Mouse (Mus musculus) ES-Bruce4 (cell line): ENCODE data around the gene Nudt2. TPM values are rescaled to one million over a fixed set of nuclear protein-coding genes. Genes with fewer than 3 reads are reported as not detected.

Experiments used
- H3K27ac ChIP-seq: 2 replicates; pipeline ENCODE4 v1.5.1; 2012; ENCODE audit warnings: low read length, inconsistent platforms; ENCODE audit not compliant: insufficient read depth
- H3K27me3 ChIP-seq: 2 replicates; pipeline ENCODE4 v1.6.1; 2012; ENCODE audit warnings: mild to moderate bottlenecking, low read length, inconsistent platforms; ENCODE audit not compliant: control insufficient read depth, poor library complexity, insufficient read depth, severe bottlenecking
- H3K36me3 ChIP-seq: 2 replicates; pipeline ENCODE4 v1.6.1; 2012; ENCODE audit warnings: inconsistent platforms, mild to moderate bottlenecking, low read length, moderate library complexity; ENCODE audit not compliant: control insufficient read depth, poor library complexity, insufficient read depth, severe bottlenecking
- H3K4me1 ChIP-seq: one replicate; pipeline ENCODE4 v1.8.1; 2011; ENCODE audit warnings: low read length; ENCODE audit not compliant: control insufficient read depth, insufficient read depth
- H3K4me3 ChIP-seq: 2 replicates; pipeline ENCODE4 v1.5.1; 2011; ENCODE audit warnings: low read depth, mild to moderate bottlenecking, low read length
- H3K9ac ChIP-seq: 2 replicates; pipeline ENCODE4 v1.6.1; 2012; ENCODE audit warnings: low read depth, mild to moderate bottlenecking, inconsistent platforms; ENCODE audit not compliant: poor library complexity, severe bottlenecking
- H3K9me3 ChIP-seq: replicated peaks from 2 replicates; pipeline ENCODE4 v1.6.1; 2012; ENCODE audit warnings: mild to moderate bottlenecking, low read length, inconsistent platforms; ENCODE audit not compliant: control insufficient read depth, poor library complexity, insufficient read depth, severe bottlenecking
- CTCF ChIP-seq: IDR thresholded peaks from one replicate; pipeline ENCODE4 v1.8.1; 2011; ENCODE audit warnings: low read depth, low read length
- EP300 ChIP-seq: IDR thresholded peaks from 2 replicates; pipeline ENCODE4 v1.6.1; 2011; ENCODE audit warnings: low read depth, low read length; ENCODE audit not compliant: insufficient read depth
- POLR2A ChIP-seq: IDR thresholded peaks from one replicate; pipeline ENCODE4 v1.8.1; 2011; ENCODE audit warnings: low read length; ENCODE audit not compliant: insufficient read depth
- polyA plus RNA-seq: library from polyadenylated mRNA; stranded (reverse); fragments of >200 nt; gene quantifications from 2 replicates; pipeline ENCODE4 v1.2.4, GENCODE M21; 2011; ENCODE audit warnings: low read depth; ENCODE audit not compliant: missing spikeins, insufficient read depth, insufficient read length

Nudt2 gene
- polyA plus RNA-seq, 1 experiment, result 37.4 TPM

DNA sequence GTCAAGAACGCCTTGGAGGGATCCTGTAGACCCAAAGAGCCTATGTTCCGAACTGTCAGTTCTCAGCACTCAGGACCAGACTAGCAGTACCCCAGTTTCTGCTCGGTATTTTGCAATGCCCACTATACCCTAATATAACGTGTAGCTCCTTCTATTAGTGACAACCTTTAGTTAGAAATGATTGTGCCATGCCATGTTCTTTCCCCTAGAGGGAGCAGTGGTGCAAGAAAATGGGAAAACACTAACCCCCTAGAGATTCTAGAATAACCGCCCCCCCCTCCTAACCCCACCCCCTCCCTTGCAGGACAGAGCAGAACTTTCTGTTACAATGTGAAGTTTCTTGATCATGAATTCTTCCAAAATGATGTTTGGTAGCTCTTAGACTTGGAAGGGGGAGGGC is 39.4 kb downstream of the Nudt2 start:
- no peak for TF ChIP-seq CTCF
- TF ChIP-seq POLR2A, result no peak
- no peak for TF ChIP-seq EP300
- H3K4me1 ChIP-seq, result no peaks in the 10 kb centered on the region
- H3K27me3 ChIP-seq, result no peaks in the 10 kb centered on the region; the same call in 1 of the 2 replicates
- no peak overlapping the region for H3K9ac ChIP-seq
- H3K27ac ChIP-seq, result no peak overlapping the region
- no peak overlapping the region for H3K4me3 ChIP-seq
- no peaks in the 10 kb centered on the region for H3K9me3 ChIP-seq
- no peaks in the 10 kb centered on the region for H3K36me3 ChIP-seq

GRCm38 (mm10) chr4:41505131-41505551 is 40.2 kb downstream of the Nudt2 start:
- Histone ChIP-seq H3K27me3 (no peaks in the 10 kb centered on the region; the same call in none of the 2 replicates), H3K36me3 (no peaks in the 10 kb centered on the region), H3K27ac (no peak overlapping the region), H3K9me3 (no peaks in the 10 kb centered on the region), H3K4me3 (no peak overlapping the region), H3K9ac (no peak overlapping the region), H3K4me1 (no peaks in the 10 kb centered on the region)
- TF ChIP-seq POLR2A (no peak), CTCF (peak; percentile 48), EP300 (no peak)

DNA sequence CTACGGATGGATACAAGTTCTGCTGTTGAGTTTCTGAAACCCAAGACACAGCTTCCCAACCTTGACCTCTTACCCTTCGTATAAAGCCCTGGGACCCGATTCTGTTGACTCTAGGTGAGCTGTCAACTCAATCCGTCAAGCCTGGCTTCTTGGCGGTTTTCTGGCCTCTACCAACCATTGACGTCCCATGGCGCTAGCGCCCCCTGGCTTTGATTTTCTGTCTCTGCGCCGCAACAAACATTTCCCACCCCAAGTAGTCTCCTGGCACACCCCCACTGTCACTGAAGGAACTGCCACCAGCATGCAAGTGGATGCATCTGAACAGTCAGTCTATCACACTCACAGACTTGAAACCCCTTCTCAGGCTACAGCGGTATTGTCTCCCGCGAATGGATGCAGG is 41.2 kb downstream of the Nudt2 start:
- TF ChIP-seq EP300, result no peak
- peak; percentile 63 for TF ChIP-seq CTCF
- Histone ChIP-seq H3K27me3 (no peaks in the 10 kb centered on the region; the same call in none of the 2 replicates), H3K4me1 (no peaks in the 10 kb centered on the region), H3K27ac (no peak overlapping the region), H3K9me3 (no peaks in the 10 kb centered on the region), H3K36me3 (no peaks in the 10 kb centered on the region), H3K4me3 (peak overlapping the region; percentile 58), H3K9ac (no peak overlapping the region)

DNA sequence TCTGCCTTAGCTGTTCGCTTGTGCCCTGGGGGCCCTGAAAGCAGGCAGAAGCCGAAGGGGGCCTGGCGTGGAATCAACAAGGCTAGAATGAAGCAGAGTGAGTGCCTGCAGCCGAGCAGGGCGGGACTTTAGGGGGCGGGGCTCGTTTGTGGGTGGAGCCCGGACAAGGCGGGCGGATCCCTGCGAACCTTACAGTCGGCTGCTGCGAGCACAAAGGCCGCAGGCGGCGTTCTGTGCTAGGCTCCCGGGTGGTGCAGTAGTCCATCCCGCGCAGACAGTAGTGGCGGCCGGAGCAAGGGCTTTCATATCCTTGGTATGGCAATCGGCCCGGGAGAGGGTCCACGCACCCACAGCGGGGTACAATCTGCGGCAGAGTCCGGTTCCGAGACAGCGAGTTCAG is 42.0 kb downstream of the Nudt2 start:
- Histone ChIP-seq H3K27me3 (no peaks in the 10 kb centered on the region; the same call in none of the 2 replicates), H3K4me3 (peak overlapping the region; percentile 58), H3K9ac (0 out of 2 replicates have a peak overlapping the region, but pooled peaks have one; percentile 4), H3K4me1 (no peaks in the 10 kb centered on the region), H3K36me3 (no peaks in the 10 kb centered on the region), H3K27ac (no peak overlapping the region), H3K9me3 (no peaks in the 10 kb centered on the region)
- no peak for TF ChIP-seq POLR2A
- TF ChIP-seq EP300, result no peak
- no peak for TF ChIP-seq CTCF

DNA sequence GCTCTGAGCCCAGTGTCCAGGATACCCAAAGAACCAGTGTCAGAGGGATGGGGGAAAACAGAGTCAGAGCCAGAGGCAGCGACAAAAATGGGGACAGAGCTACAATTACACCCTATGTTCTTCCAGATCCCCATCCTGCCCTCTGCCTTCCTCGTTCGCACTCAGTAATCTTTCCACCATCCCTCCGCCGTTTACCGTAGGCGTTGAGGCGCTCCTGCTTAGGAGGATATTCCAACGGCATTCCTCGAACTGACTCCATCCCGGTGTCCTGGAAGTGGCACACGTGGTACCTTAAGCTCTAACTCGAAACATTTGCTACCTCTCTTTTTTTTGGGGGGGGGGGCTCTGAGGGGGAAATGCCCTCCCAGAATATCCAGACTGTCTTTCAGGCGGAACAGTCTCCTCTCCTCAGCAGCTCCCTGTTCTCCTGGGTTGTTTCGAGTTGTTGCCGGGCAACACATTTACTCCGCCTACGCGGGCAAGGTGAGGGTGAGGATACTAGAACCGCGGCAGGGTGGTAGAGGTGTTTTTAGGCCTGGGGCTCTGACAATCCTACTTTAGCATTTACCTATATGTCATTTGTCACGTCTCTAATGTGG is 42.5 kb downstream of the Nudt2 start:
- Histone ChIP-seq H3K4me1 (no peaks in the 10 kb centered on the region), H3K4me3 (peak overlapping the region; percentile 52), H3K36me3 (no peaks in the 10 kb centered on the region), H3K27ac (no peak overlapping the region), H3K9ac (0 out of 2 replicates have a peak overlapping the region, but pooled peaks have one; percentile 4), H3K9me3 (no peaks in the 10 kb centered on the region), H3K27me3 (no peaks in the 10 kb centered on the region; the same call in none of the 2 replicates)
- TF ChIP-seq CTCF (no peak), EP300 (no peak), POLR2A (no peak)

DNA sequence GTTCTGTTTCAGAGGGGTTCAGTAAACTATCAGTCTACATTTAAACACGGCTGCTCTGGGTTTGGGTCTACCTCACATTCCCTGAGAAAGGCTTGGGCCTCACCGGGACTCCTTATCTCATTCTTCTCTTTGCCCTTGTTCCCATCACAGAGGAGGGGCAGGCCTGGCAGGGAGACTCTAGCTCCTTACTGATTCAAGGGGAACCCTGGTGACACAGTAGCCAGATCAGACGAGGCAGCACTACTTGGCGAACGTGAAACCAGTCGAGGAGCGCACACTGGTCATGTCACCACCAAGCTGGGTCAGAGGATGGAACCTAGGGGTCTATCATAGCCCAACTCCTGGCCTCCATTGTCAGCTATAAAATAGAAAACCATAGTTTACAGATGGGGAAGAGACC is 43.0 kb downstream of the Nudt2 start:
- H3K9ac ChIP-seq, result no peak overlapping the region
- H3K27ac ChIP-seq, result no peak overlapping the region
- TF ChIP-seq CTCF (no peak), POLR2A (no peak), EP300 (no peak)
- no peaks in the 10 kb centered on the region; the same call in none of the 2 replicates for H3K27me3 ChIP-seq
- no peaks in the 10 kb centered on the region for H3K36me3 ChIP-seq
- no peaks in the 10 kb centered on the region for H3K4me1 ChIP-seq
- no peak overlapping the region for H3K4me3 ChIP-seq
- H3K9me3 ChIP-seq, result no peaks in the 10 kb centered on the region
